Mouse (Mus musculus) erythroblast, embryonic 14.5 days (primary cell): ENCODE data around the gene Srd5a1. TPM values are rescaled to one million over a fixed set of nuclear protein-coding genes. Genes with fewer than 3 reads are reported as not detected.

Source experiments
- H3K27me3 ChIP-seq: 2 replicates; pipeline ENCODE4 v1.6.1; 2012; ENCODE audit warnings: inconsistent platforms; ENCODE audit not compliant: control insufficient read depth
- H3K36me3 ChIP-seq: 2 replicates; pipeline ENCODE4 v1.6.1; 2012; ENCODE audit warnings: mild to moderate bottlenecking, inconsistent platforms; ENCODE audit not compliant: control insufficient read depth
- H3K4me1 ChIP-seq: 2 replicates; pipeline ENCODE4 v1.6.1; 2012; ENCODE audit warnings: inconsistent platforms; ENCODE audit not compliant: control insufficient read depth
- H3K4me3 ChIP-seq: replicated peaks from 2 replicates; pipeline ENCODE3; 2012; ENCODE audit warnings: moderate library complexity, mild to moderate bottlenecking, inconsistent platforms
- H3K9me3 ChIP-seq: 2 replicates; pipeline ENCODE4 v1.6.1; 2012; ENCODE audit warnings: low read length, inconsistent platforms, mixed read lengths; ENCODE audit not compliant: control insufficient read depth
- GATA1 ChIP-seq: IDR thresholded peaks from 2 replicates; pipeline ENCODE4 v1.6.1; 2012; ENCODE audit warnings: low read length, inconsistent platforms, mixed read lengths
- TAL1 ChIP-seq: IDR thresholded peaks from 3 replicates; pipeline ENCODE4 v1.6.1; 2012; ENCODE audit warnings: low read length, inconsistent platforms, mixed read lengths
- polyA plus RNA-seq: library from polyadenylated mRNA; stranded (reverse); fragments of >175 nt; gene quantifications from 2 replicates; pipeline ENCODE4 v1.2.3, GENCODE M21; 2012

The Srd5a1 gene
- polyA plus RNA-seq, 1 experiment, result 0.03 TPM

DNA sequence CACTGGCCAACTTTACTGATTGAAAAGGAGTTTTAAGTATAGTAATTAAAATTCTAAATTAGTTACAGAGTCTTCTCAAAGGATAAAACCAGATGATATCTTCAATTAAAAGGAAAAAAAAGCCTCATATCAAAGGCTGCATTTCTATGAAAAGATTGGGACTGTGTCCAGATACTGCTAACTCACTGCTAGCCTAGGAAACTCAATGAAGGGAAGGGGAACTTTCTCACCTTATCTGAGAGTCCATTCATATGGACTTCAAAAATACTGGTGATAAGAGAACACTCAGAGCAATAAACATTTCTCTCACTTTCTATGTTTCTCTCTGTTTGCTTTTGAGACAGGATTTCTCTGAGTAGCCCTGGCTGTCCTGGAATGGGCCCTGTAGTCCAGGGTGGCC lies 46.7 kb downstream of the Srd5a1 start:
- Histone ChIP-seq H3K4me1 (peaks cover 2% of the 10 kb centered on the region; the same call in 1 of the 2 replicates), H3K36me3 (no peaks in the 10 kb centered on the region), H3K9me3 (no peaks in the 10 kb centered on the region), H3K27me3 (no peaks in the 10 kb centered on the region), H3K4me3 (no peak overlapping the region)
- TF ChIP-seq TAL1 (no peak), GATA1 (no peak)

DNA sequence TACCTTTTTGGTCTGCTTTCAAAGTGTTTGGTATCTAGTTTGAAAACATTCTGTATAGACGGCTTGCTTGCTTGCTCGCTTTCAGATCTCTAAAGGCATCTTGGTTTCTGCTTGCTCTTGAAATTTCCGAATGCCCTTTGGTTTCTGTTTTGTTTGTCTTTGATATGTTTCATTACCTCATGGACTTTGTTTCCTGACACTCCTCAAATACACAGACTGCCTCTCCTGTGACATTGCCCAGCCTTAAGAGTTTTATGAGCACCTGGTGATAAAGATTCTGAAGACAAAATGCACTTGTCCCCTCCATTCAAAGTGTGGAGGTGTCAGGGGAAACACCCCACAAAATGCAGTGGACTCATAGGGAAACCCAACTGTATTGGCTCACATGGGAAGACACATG lies 47.3 kb downstream of the Srd5a1 start:
- TF ChIP-seq TAL1, result no peak
- TF ChIP-seq GATA1, result no peak
- Histone ChIP-seq H3K9me3 (no peaks in the 10 kb centered on the region), H3K4me3 (no peak overlapping the region), H3K4me1 (peaks cover 3% of the 10 kb centered on the region; the same call in 1 of the 2 replicates), H3K36me3 (no peaks in the 10 kb centered on the region), H3K27me3 (no peaks in the 10 kb centered on the region)

DNA sequence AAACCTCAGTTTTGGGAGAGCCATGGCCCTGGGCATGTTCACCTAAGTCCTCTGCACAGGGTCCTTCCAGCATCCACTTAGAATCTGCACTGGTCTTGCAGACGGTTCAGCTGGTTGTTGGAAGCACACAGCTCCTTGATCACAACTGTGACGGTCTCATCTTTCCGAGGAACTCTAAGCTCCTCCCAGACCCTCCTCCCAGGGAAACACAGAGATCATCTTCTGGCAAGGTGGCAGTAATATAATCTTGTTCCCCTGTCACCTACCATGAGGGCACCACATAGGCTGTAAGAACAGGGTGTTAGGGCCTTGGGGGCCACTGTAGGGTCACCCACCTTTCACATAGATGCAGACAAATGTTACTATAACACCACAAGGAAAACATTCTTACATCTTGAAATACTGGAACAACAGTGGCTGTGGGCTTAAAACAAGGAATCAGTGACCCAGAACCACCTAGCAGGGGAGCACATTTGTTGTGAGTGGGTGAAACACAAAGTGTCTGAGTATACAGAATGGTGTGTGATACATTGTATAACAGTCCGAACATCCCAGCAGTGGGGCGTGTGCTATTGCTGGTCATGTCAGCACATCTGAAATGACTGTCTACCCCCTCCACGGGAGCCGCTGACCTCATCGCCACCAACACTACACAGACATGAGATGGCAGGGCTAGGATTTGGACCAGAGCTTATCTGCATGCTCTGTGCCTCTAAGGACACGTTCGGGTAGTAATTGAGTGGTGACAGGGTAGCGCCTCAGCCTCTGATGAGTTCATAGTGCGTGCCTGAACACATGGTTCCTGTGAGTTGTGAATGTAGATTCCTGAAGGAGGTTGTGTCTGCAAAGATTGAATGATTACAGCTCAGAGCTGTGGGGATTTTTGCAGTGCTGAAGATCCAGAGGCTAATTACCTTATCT lies 48.3 kb downstream of the Srd5a1 start:
- Histone ChIP-seq H3K9me3 (no peaks in the 10 kb centered on the region), H3K4me1 (peaks cover 3% of the 10 kb centered on the region; the same call in 1 of the 2 replicates), H3K27me3 (no peaks in the 10 kb centered on the region), H3K36me3 (no peaks in the 10 kb centered on the region), H3K4me3 (no peak overlapping the region)
- TF ChIP-seq TAL1 (no peak), GATA1 (no peak)

DNA sequence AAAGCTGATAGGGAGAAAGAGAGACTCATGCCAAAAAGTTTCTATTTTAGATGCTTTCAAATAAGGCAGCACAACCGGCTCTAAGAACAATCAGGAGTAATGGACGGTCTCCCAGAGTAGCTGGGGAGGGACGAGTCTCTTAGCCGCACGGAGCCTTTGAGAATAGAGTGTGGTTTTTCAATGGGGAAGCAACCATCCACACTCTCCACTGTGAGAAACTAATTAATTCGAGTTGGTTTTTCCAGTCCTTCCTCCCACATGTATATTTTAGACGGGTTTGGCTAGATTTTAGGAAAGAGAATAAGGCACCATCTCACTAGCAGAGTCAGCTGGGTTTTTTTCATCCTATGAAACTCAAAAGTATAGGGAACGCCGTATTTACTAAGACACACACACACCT lies 49.2 kb downstream of the Srd5a1 start:
- no peaks in the 10 kb centered on the region for H3K9me3 ChIP-seq
- H3K36me3 ChIP-seq, result no peaks in the 10 kb centered on the region
- TF ChIP-seq GATA1, result no peak
- TF ChIP-seq TAL1, result no peak
- no peak overlapping the region for H3K4me3 ChIP-seq
- no peaks in the 10 kb centered on the region for H3K27me3 ChIP-seq
- H3K4me1 ChIP-seq, result peaks cover 3% of the 10 kb centered on the region; the same call in 1 of the 2 replicates

DNA sequence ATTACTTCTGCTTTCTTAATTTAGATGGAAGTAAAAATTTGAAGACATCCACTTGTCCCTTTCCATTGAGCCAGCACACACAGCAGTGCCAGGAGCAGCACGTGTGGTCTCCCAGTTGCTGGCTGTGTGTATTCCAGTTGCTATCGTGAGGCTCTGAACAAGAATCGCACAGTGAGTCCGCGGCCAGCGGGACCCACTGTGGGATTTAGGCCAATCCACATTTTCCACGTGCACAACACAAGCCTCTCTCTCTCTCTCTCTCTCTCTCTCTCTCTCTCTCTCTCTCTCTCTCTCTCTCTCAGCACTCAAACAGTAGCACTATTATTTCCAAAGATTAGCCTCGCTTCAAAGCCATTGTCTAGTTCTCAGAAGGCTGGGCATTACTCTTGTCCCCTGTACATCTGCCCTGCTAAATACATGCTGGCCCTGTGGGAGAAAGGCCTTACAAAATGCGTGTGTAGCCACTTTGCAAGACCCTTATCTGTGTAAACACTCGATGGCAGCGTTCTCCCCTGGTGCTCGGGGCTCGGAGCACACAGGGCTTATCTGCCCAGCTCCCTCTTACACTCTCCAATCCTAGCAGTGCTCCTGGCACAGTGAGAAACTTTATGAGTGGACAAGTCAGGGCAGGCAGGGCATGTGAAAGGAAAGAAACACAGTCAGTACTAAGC lies 51.8 kb downstream of the Srd5a1 start:
- Histone ChIP-seq H3K27me3 (no peaks in the 10 kb centered on the region), H3K9me3 (no peaks in the 10 kb centered on the region), H3K4me3 (no peak overlapping the region), H3K4me1 (peaks cover 6% of the 10 kb centered on the region), H3K36me3 (no peaks in the 10 kb centered on the region)
- TF ChIP-seq TAL1 (no peak), GATA1 (no peak)

DNA sequence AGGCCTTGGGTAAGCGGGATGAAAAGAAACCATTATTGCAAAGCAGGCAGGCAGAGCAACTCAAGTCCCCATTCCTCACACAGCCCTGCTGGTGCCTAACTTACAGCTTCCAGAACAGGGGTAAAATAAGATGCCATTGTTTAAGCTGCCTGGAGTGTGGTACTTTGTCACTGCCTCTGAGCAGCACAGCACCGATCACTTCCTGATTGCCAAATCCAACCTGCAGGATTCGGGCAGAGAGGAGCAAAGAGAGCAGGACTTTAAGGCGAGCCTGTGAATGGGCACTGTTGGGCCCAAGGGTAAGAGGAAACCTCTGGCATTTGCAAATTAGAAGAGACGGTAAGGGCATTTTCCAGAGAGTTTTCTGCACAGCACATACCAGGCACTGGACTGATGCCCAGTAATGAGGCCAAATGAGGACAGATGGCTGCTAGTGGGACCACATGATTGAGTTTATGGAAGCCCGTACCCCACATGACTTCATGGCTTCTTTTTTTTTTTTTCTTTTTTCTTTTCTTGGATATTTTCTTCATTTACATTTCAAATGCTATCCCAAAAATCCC lies 53.1 kb downstream of the Srd5a1 start:
- Histone ChIP-seq H3K27me3 (no peaks in the 10 kb centered on the region), H3K4me3 (no peak overlapping the region), H3K4me1 (peaks cover 6% of the 10 kb centered on the region), H3K36me3 (no peaks in the 10 kb centered on the region), H3K9me3 (no peaks in the 10 kb centered on the region)
- TF ChIP-seq GATA1, result no peak
- no peak for TF ChIP-seq TAL1

DNA sequence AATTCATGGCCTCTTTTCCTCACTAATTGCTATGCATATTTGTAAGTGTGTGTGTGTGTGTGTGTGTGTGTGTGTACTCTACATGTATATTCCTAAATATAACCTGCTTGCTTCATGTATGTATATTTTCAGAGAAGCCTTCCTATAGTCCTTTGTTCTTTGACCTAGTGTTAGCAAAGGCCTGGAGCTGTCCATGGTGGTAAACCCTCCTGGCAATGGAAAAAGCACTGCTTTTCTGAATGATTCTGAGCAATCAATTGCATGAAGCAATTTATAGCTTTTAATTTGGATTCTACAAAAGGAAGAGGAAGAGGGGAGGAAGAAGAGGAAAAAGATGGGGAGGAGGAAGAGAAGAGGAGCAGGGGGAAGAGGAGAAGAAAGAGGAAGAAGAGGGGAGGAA lies 54.5 kb downstream of the Srd5a1 start:
- Histone ChIP-seq H3K4me3 (no peak overlapping the region), H3K27me3 (no peaks in the 10 kb centered on the region), H3K9me3 (no peaks in the 10 kb centered on the region), H3K36me3 (no peaks in the 10 kb centered on the region), H3K4me1 (peaks cover 6% of the 10 kb centered on the region)
- TF ChIP-seq GATA1, result no peak
- no peak for TF ChIP-seq TAL1

DNA sequence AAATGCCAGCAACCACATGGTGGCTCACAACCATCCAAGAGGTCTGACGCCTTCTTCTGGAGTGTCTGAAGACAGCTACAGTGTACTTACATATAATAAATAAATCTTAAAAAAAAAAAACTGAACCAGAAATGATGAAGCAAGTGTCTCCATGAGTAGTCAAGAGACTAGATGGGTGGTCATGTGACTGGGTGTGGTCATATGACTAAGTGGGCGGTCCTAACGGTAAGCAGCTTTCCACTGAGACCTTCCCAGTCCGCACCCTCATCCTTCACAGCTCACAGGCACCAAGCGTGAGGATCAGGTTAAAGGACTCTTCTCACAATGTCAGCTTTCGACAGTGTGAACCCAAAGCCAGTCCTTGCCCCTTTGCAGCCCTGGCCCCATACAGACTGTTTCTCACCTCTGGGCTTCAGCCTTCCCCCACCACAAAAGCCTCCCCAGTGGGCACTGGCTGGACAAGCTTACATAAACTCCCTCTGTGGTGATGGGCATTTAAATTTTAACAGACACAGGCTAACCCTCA lies 55.2 kb downstream of the Srd5a1 start:
- H3K27me3 ChIP-seq, result no peaks in the 10 kb centered on the region

DNA sequence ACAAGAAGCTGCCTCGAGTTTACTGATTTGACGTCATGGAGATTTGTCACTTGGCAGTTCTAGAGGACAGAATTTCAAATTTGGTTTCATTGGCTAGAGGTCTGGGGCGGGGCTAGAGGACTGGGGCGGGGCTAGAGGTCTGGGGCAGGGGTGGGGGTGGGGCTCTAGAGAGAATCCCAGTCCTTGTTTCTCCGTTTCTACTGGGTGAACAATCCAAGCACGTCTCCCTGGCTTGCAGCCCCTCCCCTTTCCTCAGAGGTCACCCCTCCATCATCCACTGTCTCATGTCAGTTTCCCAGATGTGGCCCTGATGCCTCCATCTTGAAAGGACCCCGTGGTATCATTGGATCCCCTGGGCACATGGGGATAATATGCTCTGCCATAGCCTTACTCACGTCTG lies 56.2 kb downstream of the Srd5a1 start:
- Histone ChIP-seq H3K4me1 (peaks cover 6% of the 10 kb centered on the region), H3K4me3 (no peak overlapping the region), H3K9me3 (no peaks in the 10 kb centered on the region), H3K36me3 (no peaks in the 10 kb centered on the region), H3K27me3 (no peaks in the 10 kb centered on the region)
- TF ChIP-seq GATA1 (no peak), TAL1 (no peak)

More for the DNA sequence above, 55.2 kb downstream of the Srd5a1 start:
- Histone ChIP-seq H3K4me3 (no peak overlapping the region), H3K36me3 (no peaks in the 10 kb centered on the region), H3K9me3 (no peaks in the 10 kb centered on the region), H3K4me1 (peaks cover 6% of the 10 kb centered on the region)
- no peak for TF ChIP-seq GATA1
- TF ChIP-seq TAL1, result no peak
